Mouse (Mus musculus) spleen, postnatal 36 days (tissue): ENCODE measurements at regions not wholly inside any gene's neighbourhood (a gene's known extent, or its start where the extent isn't known, plus 50 kb on each side); places are given as distances from the start of the nearest gene placed in this dataset.
"Not testable (repeated sequence)": the region's sequence is repeated elsewhere in the genome, so short reads cannot be mapped to it uniquely, and the experiment has no call there.

Source experiments
- DNase-seq, 2 experiments: peaks; one replicate each; pipeline ENCODE4 v3.0.0; 2022; ENCODE audit warnings: low spot score in 2 of 2, mixed read lengths in 1 of 2

GRCm38 (mm10) chr16:84625110-84625722 is 110.3 kb downstream of the A730009L09Rik start:
- no peak for DNase-seq

DNA sequence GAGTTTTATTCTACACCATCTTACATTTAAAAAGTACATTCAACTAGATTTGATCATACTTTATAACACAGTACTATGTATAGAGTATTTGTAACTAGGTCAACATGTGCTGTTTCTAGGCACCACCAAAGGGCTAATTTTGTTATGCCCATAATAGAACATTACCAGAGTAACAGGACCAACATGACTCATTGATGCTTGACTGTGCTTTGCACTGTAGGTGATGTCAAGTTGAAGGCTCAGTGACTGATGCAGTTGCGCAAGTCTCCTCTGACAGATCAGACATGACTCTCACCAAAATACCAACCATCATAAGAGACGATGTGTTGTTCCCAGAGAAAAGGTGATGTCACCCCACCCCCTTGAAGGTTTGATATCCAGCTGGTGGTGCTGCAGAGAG is 108.5 kb downstream of the Mrpl39 start:
- DNase-seq = no peak

DNA sequence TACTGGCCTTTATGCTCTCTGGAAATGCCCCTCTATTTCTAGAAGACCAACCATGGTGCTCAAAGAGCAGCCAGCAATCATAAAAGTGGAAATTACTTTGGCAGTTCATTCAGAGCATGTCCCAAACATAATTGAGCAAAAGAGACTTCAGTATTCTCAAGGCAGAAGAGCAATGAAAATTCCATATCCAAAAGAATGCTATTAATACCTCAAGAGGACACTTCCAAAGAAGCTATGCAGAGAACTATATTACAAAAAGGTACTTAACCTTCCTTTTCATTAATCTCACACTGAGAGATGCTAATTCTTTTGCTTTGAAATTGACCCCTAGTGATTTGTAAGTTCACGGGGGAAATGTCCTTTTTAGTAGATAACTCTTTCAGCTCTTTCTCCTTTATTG is 105.7 kb downstream of the Mrpl39 start:
- DNase-seq = no peak

GRCm38 (mm10) chr16:84644446-84644845 is 91.1 kb downstream of the Mrpl39 start:
- not testable (repeated sequence) for DNase-seq

GRCm38 (mm10) chr16:84646172-84646684 is 89.3 kb downstream of the Mrpl39 start:
- DNase-seq = no peak

GRCm38 (mm10) chr16:84650646-84651045 is 84.9 kb downstream of the Mrpl39 start:
- no peak for DNase-seq

GRCm38 (mm10) chr16:84653873-84654272 is 81.7 kb downstream of the Mrpl39 start:
- DNase-seq = no peak

- DNase-seq = no peak
Observed at GRCm38 (mm10) chr16:84661879-84662278, 73.7 kb downstream of the Mrpl39 start.

DNA sequence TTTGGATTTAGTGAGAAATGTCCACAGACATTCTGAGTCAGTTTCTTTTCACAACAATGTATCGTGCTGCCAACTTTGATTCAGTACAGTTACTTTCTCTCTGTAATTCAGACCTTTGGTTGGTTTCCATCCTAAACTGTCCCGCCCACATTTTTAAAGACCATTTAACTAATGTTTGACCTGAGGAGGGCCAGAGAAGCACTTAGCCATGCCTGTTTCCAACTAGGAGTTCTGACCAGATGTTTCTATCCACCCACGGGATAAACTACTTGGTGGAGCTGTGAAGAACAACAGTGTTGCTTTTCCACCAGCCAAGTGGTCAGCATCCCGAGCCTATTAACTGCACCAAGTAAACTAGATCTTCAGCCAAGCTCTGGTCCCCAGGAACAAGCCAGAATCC is 72.0 kb downstream of the Mrpl39 start:
- DNase-seq = no peak
